Mouse (Mus musculus) telencephalon, adult 2 months (tissue): ENCODE data around the gene Dock10.

Source experiments
- DNase-seq: peaks from one replicate; pipeline ENCODE4 v3.0.0-alpha.2; 2011; ENCODE audit warnings: low read depth, low spot score

The Dock10 gene

DNA sequence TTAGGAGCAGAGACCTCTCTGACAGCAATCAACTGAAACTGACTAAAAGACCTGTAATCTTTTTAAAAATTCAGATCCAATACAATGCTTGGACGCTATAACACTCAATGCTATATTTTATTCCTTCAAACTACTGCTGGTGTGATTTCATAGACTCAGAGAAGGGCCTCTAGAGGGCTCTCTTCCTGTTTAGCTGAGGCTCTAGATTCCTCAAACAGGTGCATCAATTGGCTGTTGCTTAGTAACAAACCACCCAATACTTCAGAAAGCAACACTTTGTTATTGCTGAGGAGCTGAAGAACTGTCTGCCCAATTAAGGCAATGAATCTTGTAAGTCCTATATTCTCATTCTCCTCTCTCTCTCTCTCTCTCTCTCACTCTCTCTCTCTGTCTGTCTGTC, 30.1 kb downstream of the Dock10 start:
- DNase-seq, result no peak

DNA sequence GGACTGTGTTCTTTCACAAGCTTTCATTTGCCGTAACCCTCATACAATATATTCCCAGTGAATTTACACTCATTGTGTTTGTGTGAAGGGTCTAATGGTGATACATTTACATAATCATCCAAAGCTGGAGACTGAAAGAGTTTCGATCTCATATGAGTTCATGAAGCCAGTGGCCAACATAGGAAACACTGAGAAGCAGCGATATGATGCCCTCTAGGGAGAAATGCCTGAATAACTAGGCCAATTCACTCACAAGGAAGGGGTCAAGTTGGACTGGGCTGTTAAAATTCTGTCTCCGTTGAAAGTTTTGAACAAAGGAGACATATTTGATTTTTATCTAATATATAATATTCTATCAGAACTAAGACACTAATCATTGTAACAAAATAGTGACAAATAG, 30.9 kb downstream of the Dock10 start:
- no peak for DNase-seq

DNA sequence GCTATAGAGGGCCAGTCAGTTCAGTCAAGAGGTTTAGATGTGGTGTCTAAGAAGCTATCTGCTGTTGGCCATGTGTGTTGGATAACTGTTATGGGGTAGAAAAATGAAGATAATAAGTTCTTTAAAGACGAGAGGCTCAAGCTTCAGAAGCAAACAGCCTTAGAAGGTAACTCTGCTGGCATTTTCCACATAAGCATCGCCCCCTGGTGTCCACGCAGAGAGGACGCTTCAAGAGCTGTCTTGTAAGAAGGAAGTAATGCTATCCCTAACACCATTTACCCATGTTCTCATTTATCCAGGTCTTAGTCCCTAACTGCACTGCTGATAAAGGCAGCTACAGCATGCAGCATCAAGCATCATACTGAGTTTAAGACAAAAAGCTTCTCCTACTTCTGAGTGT, 35.7 kb downstream of the Dock10 start:
- DNase-seq, result peak; percentile 44

DNA sequence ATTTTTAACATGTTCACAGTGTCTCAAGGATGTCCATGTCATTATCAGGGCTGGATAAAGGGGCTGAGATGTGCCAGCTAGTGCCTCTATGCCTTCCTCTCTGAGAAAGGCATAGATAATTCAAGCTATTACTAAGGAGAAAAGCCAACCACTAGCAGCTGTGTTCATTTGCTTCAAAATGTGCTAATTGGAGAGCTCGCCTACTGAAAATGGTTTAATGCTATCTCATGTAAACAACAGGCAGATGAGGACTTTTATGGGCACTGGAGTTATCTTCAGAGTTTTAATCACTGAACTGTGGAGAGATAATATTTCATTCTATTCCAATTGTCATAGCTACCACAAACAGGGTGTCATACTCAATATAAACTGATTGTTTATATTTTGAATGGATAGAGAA, 36.3 kb downstream of the Dock10 start:
- DNase-seq, result no peak

DNA sequence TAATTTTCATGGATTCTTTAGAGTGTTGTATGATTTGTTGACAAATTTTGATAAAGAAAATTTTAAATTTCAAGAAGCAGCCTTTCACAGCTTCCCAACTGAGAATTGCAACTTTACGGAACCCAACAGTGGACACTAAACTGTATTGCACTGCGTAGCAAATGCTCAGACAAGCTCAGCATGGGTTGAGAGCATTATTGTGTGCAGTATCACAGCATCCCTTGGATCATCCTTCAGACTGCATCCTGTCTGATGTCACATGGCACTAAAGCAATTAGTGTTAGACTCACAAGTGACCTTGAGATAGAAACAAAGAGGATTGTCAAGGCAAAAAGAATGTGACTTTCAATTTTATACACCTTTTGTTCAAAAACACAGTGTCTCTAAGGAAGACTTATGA, 37.1 kb downstream of the Dock10 start:
- DNase-seq, result no peak

DNA sequence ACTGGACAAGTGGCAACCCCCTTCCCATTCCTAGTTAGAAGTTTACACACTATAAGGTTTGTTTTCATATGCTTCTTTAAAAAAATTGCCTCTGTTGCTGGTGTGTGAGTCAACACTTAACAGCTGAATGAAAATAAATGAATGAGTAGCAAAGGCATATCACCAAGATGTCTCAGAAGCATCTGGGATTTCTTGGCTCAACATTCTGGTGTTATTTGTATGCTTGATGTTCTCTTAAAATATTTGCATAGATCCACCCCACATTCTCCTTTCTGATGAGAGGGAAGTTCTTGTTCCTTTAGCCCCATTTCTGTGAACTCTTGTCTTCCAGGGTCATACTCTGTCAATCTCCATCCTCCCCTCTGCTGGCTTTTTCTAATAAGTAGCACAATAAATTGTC, 38.2 kb downstream of the Dock10 start:
- no peak for DNase-seq

DNA sequence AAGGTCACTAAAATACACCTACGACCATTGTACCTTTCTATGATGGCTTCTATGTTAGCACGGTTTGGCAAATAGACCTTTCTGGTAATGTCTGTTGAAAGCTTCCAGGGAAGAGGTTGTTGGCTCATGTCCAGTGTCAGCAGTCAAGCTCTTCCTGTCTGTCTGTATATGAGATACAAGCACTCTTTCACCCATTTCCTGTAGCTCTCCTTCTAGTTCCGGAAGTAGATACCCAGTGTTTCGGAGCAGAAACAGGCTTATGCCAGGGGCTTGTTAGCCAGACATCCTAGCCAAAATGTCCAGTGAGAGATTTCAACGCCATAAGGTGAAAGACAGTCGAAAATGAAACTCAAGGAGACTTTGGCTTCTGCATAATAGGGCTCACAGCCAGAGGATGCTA, 38.9 kb downstream of the Dock10 start:
- no peak for DNase-seq

DNA sequence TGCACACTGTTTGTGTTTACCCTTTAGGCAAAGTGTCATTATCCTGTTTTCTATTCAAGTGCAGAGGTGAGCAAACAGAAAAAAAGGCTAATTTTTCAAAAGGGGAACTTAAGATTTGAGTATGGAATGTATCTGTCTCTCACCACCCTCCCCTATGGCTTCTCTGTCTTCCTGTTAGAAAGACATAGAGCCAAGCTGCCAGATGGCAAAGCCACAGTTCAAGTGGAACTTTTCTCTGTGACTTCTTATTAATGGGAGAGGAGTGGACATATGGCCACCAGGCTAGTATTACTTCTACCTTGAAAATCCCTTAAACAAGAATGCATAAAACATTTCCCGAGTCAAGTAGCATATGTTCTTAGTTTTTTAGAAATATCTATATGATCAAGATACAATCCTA, 39.7 kb downstream of the Dock10 start:
- DNase-seq, result no peak

DNA sequence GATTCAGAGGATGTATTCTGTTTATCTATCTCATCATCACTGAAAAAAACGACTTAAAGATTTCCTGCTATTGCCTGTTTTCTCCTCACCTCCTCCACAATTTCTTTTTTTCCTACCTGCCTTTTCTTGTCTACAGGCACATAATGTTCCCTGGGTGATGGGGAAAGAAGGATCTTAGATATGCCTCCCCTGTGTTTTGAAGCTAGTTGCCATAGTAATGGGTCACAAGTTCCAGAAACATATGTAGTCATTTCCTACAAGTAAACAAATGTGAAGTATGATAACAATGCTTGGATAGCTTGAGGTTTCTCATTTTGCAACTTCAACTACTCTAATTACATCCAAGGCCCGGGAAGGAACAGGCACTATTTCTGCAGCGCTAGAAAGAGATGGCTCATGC, 42.4 kb downstream of the Dock10 start:
- DNase-seq, result no peak

DNA sequence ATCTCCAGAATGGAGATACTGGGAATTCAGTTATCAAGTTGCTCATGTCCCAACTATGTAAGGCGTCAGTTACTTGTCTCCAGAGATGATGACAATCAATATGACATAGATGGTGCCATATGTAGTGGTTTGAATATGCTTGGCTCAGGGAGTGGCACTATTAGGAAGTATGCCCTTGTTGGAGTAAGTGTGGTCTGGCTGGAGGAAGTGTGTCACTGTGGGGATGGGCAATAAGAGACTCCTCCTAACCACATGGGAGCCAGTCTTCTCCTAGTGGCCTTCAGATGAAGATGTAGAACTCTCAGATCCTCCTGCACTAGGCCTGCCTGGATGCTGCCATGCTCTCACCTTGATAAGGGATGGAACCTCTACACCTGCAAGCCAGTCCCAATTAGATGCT, 44.4 kb downstream of the Dock10 start:
- no peak for DNase-seq

DNA sequence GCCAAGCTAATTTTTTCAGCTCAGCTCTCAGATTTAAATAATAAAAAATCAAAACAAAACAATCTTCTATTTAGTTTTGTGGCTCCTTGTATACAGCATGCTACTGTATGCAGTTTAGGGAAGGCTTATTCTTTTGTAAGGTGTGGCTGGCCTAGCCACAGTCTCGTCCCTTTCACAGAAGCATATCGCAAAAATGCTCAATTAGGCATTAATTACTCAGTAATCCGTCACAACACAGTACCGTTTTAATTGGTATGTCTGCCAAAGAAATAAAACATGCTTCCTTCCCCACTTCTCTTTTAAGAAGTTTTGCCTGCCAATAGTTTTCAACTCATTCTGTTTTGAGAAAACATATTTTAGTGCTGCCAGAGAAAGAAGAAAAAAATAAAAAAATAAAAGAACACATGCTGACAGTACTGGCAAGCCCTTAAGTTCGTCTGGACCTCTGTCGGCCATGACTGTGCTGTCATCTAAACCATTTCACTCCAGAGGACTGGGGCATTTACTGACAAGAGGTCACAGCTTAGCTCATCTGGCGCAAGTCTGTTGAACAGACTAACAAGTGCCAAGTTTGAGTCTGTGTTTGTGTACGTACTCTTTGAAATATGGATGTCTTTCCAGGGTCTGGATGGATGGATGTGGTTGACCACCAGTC, 47.6 kb downstream of the Dock10 start:
- no peak for DNase-seq

DNA sequence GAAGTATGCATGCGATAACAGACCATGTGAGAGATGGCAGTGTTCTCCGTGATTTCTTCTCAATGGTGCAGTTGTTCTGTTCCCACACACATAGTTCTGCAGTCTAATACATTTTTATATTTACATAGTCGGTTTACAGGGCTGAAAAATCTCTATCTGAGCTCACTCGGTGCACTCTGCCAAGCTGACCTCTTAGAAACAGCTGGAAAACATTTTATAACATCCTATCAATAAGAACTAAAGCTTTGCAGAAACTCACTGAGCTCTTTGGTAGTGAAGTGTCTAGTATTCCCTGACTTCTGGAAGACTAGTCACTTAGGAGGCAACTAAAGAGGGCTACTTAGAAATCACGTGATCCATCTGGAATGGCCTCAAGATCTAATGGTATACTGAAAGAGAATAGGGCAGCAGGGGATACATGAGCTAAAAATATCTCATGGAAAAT, 48.2 kb downstream of the Dock10 start:
- DNase-seq, result no peak

DNA sequence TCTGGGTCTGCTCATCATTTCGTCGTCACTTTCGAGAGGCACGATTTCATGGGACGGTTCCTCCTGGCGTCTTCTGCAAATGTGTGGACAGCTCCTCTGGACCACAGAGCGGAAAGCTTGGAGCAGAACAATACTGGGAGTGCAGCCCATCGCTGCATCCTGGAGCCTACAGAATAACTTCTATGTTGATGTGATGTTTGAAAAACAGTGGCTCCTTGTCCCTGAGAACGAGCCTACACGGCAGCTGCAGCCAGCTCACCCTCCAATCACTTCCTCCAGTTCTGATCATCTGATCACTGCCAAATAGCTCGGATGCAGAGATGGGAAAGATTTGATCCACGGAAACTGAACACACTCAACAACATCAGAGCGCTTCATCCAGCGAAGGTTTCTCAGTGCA, 49.0 kb downstream of the Dock10 start:
- DNase-seq, result peak; percentile 46

DNA sequence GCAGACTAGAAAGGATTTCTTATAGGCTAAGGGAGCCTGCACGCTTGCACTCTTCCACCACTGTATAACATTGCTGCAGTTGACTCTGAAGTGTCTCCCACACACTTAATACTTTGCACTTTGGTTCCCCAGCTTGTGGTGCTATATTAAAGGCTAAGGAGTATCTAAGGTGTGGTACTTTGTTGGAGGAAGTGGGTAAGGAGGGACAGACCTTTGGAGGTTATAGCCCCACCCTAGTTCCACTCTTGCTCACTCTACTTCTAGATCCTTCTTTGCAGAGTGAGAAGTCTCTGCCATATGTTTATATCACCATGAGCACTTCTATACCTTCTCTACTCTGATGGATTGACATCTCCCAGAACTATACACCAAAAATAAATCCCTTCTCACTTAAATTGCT, 55.0 kb downstream of the Dock10 start:
- DNase-seq, result no peak

DNA sequence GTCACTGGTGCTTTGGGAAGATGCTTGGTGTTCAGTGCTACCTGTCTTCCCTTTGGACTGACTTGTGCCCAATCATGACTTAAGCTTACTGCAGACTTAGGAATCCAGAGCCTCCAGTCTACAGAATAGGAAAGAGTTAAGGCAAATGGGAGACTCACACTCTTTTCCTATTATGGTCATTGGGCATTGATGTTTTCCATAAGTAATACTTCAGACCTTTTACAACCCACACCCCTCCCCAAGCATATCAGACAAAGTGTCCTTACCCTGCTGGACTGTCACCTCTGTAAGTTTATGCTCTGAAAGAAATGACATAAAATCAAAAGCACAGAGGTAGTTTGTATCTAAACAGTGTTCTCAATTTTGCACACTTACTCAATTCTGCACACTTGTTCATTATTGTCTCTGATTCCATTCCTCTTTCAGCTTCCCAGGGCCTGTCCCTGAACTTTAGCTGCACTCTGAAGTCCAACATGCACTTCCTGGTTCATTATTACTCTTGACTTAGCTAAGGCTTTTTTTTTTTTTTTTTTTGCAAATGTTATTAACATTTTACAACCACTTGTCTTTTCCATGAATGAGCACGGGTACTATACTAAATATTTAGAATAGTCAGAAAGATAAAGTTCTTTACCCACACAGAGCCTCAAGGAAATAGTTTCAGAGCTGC, 82.2 kb downstream of the Dock10 start:
- DNase-seq, result no peak

DNA sequence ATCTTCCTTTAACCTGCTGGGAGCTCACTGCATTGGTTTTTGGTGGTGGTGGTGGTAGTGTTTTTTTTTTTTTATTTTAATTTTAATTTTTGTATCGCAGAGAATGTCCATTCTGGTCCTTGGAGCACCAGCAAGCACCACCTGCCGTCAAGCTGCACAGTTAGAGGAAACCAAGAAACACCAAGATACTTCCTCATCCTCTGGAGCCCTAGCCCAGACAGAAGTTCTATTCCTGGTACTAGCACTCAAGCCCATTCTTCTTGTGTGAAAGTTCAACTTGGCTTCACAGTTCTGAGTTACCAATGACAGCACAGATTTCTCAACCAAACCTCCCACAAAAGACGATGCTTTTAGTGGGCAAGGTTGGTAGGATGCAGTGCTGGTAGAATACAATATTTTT, 86.6 kb downstream of the Dock10 start:
- DNase-seq, result no peak

DNA sequence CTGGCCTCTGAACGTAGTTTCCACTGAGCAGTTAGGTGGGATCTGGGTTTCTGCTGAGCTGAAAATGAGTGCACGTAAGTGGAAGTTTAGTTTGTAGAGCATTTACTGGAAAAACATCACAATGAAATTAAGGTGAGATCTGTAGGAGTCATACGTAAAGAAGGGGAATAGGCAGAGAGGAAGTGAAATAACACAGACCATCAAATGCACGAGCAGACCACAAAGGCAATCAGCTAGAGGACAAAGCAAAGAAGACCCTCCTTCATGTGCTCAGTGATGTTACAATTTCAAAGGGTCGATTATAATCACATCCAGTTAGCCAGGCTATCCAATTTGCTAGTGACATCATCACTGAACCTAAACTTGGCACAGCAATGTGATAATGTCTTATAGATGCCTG, 87.3 kb downstream of the Dock10 start:
- DNase-seq, result no peak

DNA sequence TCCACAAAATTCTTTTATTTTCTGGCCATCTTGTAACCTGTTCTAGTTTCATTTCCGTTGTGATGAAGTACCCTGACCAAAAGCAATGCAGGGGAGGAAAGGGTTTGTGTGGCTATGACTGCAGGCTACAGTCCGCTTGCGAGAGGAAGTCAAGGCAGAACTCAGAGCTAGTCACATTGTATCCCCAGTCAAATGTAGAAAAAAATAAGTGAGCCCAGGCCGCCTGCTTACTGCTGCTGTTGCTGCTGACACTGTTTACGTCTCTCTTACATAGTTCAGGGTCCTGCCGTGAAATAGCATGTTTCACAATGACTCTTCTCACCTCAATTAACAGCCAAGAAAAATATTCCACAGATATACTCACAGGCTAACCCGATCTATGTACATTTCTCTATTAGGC, 87.9 kb downstream of the Dock10 start:
- DNase-seq, result no peak

DNA sequence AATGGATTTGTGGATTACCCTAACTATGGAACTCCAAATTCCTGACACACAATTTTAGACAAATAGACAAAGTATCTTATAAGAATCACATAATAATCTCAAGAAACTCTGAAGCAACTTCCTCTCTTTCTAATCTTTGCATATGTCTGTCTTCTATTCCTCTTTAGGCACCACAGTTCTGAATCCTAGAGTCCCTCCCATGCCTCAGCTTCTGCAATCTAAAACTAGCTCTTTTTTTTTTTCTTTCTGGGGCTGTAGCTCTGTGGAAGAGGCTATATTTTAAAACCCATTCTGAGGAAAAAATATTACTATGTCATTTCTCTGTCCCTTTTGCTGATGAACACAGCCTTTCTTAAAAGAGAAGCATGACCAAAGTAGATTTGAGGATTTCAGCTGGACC, 92.6 kb downstream of the Dock10 start:
- DNase-seq, result no peak

DNA sequence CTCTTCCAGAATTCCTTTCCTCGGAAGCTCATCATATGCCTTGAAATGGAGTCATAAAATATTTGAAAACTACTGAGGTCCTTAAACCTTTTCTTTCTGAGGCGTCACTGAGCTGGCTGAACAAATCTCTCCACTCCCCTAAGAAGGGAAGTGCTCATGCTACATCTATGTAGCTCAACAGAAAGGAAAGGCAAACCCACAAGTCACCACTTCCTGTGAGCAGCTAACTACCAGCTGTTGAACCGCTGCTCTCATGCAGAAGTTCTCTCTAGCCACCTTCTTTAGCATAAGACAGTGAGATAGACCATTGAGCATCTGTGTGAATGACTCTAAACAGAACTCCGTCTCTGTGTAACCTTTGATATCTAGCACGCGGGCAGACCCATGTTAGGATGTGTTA, 93.2 kb downstream of the Dock10 start:
- DNase-seq, result no peak

DNA sequence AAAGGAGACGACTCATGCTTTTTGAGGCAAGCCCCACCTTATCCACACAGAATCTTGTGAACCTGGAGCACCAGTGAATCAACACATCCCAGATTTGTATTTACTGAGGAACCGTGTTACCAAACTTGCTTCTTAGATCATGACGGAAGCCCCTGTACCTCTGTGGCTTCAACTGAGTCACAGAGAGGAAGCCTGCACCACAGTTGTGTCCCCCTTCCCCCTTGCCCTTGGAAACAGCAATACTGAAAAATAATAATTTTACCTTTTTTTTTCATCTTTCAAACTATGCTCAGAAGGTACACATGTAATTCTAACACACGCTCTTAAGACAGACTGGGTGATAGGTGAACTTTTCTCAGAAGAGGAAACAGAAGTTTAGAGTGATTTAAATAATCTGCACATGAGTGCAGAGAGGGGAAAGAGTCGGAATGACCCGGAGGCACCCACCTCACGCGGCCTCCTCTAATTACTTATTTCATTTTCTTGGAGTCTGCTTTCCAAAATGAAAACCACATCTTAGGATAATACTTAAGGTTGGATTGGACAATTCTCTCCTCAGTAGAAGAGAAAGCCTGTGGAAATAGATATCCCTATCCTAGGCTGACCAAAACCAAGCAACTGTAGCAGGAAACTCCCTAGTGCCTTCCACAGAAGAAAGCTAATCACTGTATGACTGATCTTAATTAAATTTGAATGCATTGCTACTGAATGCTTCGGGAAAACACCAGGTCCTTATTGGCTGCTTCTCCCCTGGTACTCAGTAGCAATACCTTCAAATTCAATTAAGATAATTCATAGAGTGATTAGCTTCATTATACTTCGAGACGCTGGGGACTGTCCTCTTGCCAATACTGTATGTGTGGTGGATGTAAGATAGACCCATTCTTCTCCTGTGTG, 96.6 kb downstream of the Dock10 start:
- no peak for DNase-seq

DNA sequence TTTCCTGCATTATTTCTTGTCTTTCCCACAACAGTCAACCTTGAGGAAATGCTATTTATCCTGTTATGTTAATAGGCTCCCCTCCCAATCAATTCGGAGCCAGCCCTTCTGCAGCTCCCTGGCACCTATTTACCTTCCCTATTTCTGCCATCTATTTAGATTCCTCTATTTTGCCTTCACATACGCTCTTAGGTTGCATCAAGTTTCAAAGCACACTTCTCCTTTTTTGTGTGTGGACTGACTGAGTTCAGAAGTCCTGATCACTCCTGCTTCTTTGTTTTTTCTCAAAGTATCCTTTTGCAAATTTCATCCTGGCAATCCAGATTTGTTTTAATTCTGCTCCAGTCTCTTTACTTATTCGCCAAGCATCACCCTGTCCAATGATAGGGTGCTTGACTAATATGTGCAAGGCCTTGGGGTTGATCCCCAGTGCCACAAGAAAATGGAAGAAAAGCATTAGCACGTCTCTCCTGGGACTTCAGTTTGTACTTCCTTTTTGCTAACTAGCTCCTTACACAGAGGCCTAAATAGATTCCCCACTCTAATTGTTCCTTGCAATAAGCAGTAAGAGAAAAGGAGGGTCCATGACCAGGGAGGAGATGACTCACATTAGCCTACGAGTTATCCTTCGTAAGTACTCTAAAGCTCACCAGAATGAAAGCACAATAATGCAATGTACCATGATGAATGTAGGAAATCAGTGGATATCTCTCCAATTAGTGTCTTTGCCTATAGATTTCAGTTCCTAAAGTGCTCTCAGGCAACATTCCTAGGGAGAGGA, 98.7 kb downstream of the Dock10 start:
- no peak for DNase-seq
